Mouse (Mus musculus) cerebellum, adult 11 months (tissue): ENCODE data around the gene Adcy3.

ENCODE experiments used
- DNase-seq: peaks from one replicate; pipeline ENCODE4 v3.0.0; 2022

Gene Adcy3

DNA sequence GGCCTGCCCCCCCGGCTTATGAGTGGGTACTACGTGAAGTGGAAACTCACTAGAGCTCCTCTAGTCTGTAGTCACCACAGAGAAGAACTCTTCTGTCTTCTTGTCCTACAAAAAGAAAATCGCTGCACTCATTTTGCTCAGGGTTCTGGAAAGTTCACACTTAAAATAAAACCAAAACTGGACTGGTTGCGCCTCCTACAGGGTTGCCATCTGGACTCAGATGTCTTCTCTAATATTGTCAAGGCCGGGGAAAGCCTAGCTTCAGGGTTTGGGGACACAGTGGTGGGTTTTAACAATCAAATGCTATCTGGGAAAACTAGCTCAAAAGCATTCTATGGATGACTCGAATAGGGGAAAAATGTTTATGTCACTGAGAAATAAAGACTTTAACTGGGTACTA lies 116.9 kb downstream of the Adcy3 start:
- DNase-seq, result peak; percentile 55

DNA sequence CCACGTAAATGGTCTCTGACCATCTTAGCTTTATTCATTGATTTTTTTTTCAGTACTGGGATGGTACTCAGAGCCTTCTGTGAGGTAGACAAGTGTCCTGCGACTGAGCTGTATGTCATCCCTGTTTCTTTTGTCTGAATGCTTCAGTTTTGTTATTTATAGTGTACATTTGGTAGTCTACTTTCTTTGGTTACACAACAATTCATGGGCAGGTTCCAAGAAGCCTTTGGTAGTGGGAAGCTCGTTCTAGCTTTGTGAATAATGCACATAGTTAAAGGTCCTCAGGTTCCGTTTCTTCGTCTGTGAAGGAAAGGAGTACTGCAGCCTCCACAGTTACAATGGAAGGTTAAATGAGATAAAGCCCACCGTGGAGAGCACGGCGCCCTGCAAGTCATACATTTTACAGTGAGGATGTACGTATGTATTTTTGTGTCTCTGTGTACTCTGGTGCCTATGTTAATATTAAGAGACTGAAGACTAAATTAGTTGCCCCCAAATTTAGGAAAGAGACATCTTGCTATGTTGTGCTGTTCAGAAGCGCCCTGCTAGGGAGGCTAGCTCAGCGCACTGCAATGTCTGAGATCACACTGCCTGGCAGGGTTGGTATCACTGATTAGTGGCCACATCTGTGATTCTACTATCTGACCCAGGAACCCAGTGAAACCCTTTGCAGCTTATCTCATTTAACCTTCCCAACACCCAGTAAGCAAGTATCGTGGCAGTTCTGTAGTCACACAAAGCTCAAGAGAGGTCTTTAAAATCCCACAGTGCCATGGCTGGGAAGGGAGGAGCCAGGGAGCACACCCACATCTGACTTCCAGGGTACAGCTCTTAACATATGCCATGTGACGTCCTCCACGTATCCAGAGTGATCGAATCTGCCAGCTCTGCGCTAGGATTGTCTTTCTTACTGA lies 120.1 kb downstream of the Adcy3 start:
- DNase-seq, result no peak
